Mouse (Mus musculus) limb, embryonic 11.5 days (tissue): ENCODE measurements around the gene Lama5. TPM values are rescaled to one million over a fixed set of nuclear protein-coding genes. Genes with fewer than 3 reads are reported as not detected.
"Not testable (repeated sequence)": the region's sequence is repeated elsewhere in the genome, so short reads cannot be mapped to it uniquely, and the experiment has no call there.

Experiments used
- ATAC-seq: fragments of 200-750 bp; cut with Nextera tagmentation; 2 replicates; pipeline ENCODE4 v1.8.0; 2017; ENCODE audit warnings: low read depth; ENCODE audit not compliant: insufficient number of reproducible peaks, low FRiP score, low TSS enrichment
- DNase-seq: peaks from one replicate; pipeline ENCODE4 v3.0.0-alpha.2; 2015; ENCODE audit warnings: low spot score
- H3K27ac ChIP-seq: fragments of 300-500 bp; sonication (generic); replicated peaks from 2 replicates; pipeline ENCODE4 v1.5.1; 2014; ENCODE audit warnings: low read depth, mild to moderate bottlenecking, low read length
- H3K27me3 ChIP-seq: fragments of 300-500 bp; sonication (generic); 2 replicates; pipeline ENCODE4 v1.6.1; 2014; ENCODE audit warnings: mild to moderate bottlenecking, low read length, mixed read lengths; ENCODE audit not compliant: control insufficient read depth, insufficient read depth
- H3K36me3 ChIP-seq: fragments of 300-500 bp; sonication (generic); 2 replicates; pipeline ENCODE4 v1.6.1; 2014; ENCODE audit warnings: mild to moderate bottlenecking, low read length, moderate library complexity, mixed read lengths; ENCODE audit not compliant: control insufficient read depth, insufficient read depth
- H3K4me1 ChIP-seq: fragments of 300-500 bp; sonication (generic); 2 replicates; pipeline ENCODE4 v1.6.1; 2014; ENCODE audit warnings: low read length, mixed read lengths; ENCODE audit not compliant: control insufficient read depth, insufficient read depth
- H3K4me2 ChIP-seq: fragments of 300-500 bp; sonication (generic); 2 replicates; pipeline ENCODE4 v1.6.1; 2014; ENCODE audit warnings: low read depth, mild to moderate bottlenecking, moderate library complexity; ENCODE audit not compliant: severe bottlenecking
- H3K4me3 ChIP-seq: fragments of 300-500 bp; sonication (generic); 2 replicates; pipeline ENCODE4 v1.5.1; 2014; ENCODE audit warnings: low read depth, low read length
- H3K9ac ChIP-seq: fragments of 300-500 bp; sonication (generic); 2 replicates; pipeline ENCODE4 v1.6.1; 2014; ENCODE audit warnings: mild to moderate bottlenecking, low read length
- H3K9me3 ChIP-seq: fragments of 300-500 bp; sonication (generic); 2 replicates; pipeline ENCODE4 v1.6.1; 2016; ENCODE audit warnings: low read length; ENCODE audit not compliant: control insufficient read depth
- WGBS: fragments of 180-500 bp; shearing (Covaris S2); extraction: QIAGEN DNeasy Blood & Tissue Kit; methylation state at CpG from one replicate; pipeline ENCODE4 v1.1.7; 2014; 5-methylcytosine and 5-hydroxymethylcytosine counted together
- polyA plus RNA-seq: library from polyadenylated mRNA; unstranded; fragments of >200 nt; fragmentation: Nextera tagmentation; extraction: Ambion mirVana; gene quantifications from 2 replicates; pipeline ENCODE4 v1.2.1, GENCODE M21; 2014

The Lama5 gene
- polyA plus RNA-seq, 1 experiment from 2014 or later = 12.5 TPM

DNA sequence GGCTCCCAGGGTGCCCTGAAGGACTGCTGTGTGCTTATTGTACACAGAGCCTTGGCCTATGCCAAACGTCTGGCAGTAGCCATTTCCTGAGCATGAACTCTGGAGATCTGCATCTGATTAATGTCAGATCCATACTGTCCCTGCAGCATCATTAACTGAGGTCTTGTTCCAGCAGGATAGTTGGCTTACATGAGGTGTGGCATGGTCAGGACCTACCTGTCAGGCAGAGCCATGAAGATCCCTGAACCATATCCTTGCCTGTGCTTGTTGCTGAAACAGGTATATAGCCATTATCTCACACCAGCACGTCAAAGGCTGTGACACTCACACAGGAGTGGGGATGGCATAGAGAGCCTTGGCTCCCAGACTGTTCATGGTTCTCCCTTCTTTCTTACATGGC lies 42.3 kb upstream of the Lama5 start:
- peaks cover 6% of the 10 kb centered on the region; the same call in 1 of the 2 replicates for H3K36me3 ChIP-seq
- DNase-seq (no peak), ATAC-seq (no peak)
- H3K4me2 ChIP-seq = no peak overlapping the region
- H3K4me1 ChIP-seq = peaks cover 12% of the 10 kb centered on the region
- no peaks in the 10 kb centered on the region for H3K27me3 ChIP-seq
- no peak overlapping the region for H3K4me3 ChIP-seq
- 56% methylated on average over 2 of the region's 2 CpGs for WGBS
- no peaks in the 10 kb centered on the region for H3K9me3 ChIP-seq
- H3K9ac ChIP-seq = no peak overlapping the region
- no peak overlapping the region for H3K27ac ChIP-seq

DNA sequence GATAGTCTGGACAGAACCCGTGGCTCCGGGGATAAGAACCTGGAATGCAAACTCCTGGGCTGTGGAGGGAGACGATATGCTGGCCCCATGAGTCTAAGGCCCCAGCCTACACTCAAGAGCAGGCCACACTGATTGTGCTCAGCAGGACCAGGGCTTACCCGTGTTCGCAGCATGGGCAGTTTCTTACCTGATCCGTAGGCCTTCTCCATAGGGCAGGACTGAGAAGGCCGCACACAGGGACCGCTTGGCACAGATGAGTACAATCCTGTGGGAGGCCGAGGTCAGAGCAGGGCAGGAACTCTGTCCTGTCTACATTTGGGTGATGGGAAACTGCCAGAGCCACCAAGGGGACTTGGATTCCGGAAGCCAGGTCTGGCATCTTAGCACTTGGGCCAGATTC lies 37.2 kb upstream of the Lama5 start:
- WGBS = 89% methylated on average over 10 of the region's 10 CpGs
- DNase-seq (no peak), ATAC-seq (no peak)
- H3K27me3 ChIP-seq = no peaks in the 10 kb centered on the region
- no peak overlapping the region for H3K4me3 ChIP-seq
- H3K4me1 ChIP-seq = no peaks in the 10 kb centered on the region
- no peak overlapping the region for H3K27ac ChIP-seq
- no peak overlapping the region for H3K9ac ChIP-seq
- no peak overlapping the region for H3K4me2 ChIP-seq
- H3K36me3 ChIP-seq = peaks cover 12% of the 10 kb centered on the region
- no peaks in the 10 kb centered on the region for H3K9me3 ChIP-seq

DNA sequence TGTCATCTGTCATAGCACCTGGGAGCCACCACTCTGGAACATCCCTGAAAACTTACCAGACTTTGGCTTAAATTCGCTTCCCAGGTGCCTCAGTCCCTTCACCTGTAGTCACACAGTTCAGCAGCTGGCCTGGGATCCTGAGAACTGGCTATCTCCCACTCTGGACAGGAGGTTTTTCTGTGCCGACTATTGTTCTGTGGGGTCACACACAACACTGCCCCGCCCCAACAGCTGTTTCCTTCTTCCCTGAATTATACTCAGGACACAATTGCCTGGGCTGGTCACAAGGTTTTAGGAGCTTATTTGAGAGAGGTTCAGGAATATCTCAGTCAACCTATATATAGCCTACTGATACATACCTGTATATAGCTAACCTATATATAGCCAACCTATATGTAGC lies 36.8 kb upstream of the Lama5 start:
- 83% methylated on average over 3 of the region's 3 CpGs for WGBS
- Histone ChIP-seq H3K27me3 (no peaks in the 10 kb centered on the region), H3K9ac (no peak overlapping the region), H3K4me1 (no peaks in the 10 kb centered on the region), H3K9me3 (no peaks in the 10 kb centered on the region), H3K27ac (no peak overlapping the region), H3K4me2 (no peak overlapping the region), H3K4me3 (no peak overlapping the region), H3K36me3 (peaks cover 12% of the 10 kb centered on the region)
- no peak for DNase-seq
- ATAC-seq = no peak

DNA sequence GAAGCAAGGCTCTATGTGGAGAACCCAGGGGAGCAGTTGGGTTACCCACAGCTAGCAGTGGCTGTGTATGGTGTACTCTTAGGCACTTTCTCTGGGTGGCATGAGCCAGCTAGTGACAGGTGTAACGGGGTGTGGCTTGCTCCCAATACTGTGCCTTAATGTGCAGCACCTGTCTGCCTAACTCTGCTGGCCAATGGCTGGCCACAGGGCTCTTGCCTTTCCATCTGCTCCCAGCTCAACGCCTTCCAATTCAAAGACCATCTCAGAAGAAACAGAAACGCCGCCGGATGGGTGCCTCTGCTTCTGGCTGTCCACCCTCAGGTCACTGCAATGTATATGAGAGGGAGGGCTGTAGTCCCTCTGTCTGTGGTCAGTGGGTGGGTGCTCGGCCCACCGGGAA lies 36.2 kb upstream of the Lama5 start:
- Histone ChIP-seq H3K27me3 (no peaks in the 10 kb centered on the region), H3K36me3 (peaks cover 12% of the 10 kb centered on the region), H3K9me3 (no peaks in the 10 kb centered on the region), H3K4me1 (no peaks in the 10 kb centered on the region), H3K9ac (no peak overlapping the region), H3K27ac (no peak overlapping the region), H3K4me3 (no peak overlapping the region), H3K4me2 (no peak overlapping the region)
- WGBS = 87% methylated on average over 7 of the region's 7 CpGs
- DNase-seq (no peak), ATAC-seq (no peak)

DNA sequence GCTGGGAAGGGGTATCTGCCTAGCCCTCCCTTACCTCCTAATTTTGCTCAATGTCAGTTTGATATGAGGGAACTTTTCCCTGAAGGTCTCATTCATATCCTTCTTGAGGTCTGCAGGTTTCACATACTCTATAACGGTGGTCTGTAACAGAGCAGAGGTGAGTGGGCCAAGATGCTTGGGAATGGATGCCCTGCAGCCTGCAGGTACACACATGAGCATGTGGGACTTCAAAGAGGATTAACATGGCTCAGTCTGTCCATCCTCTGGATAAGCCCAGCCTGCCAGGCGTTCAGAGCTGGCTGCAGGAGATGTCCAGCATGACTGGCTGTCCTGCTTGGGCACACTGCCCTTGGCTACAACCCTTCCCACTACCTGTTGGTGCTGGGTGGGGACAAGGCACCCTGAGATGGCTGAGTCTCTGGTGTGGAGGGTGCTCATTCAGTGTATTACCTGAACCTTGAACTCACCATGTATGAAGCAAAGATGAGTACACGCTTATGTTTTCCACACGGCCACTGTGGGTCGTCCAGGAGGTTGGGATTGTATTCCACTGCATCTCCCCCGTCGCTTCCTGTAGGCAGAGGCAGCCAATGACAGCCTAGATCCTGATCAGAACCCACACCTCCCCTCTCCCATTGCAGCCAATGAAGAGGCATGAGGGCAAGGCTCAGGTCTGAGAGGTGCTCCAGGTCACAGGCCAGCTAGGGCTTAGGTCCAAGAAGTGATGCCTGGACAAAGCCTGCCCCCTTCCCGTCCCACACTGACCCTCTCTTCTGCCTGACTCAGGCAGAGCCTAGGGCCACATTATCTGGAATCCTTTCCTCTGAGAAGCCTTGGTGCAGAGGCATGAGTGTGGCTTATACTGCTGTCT lies 35.2 kb upstream of the Lama5 start:
- Histone ChIP-seq H3K27ac (no peak overlapping the region), H3K27me3 (no peaks in the 10 kb centered on the region), H3K4me2 (no peak overlapping the region), H3K4me1 (0 out of 2 replicates have a peak, but pooled peaks cover 5% of the 10 kb centered on the region), H3K9ac (no peak overlapping the region), H3K36me3 (peaks cover 12% of the 10 kb centered on the region), H3K9me3 (no peaks in the 10 kb centered on the region), H3K4me3 (no peak overlapping the region)
- no peak for DNase-seq
- no peak for ATAC-seq
- 64% methylated on average over 8 of the region's 8 CpGs for WGBS

DNA sequence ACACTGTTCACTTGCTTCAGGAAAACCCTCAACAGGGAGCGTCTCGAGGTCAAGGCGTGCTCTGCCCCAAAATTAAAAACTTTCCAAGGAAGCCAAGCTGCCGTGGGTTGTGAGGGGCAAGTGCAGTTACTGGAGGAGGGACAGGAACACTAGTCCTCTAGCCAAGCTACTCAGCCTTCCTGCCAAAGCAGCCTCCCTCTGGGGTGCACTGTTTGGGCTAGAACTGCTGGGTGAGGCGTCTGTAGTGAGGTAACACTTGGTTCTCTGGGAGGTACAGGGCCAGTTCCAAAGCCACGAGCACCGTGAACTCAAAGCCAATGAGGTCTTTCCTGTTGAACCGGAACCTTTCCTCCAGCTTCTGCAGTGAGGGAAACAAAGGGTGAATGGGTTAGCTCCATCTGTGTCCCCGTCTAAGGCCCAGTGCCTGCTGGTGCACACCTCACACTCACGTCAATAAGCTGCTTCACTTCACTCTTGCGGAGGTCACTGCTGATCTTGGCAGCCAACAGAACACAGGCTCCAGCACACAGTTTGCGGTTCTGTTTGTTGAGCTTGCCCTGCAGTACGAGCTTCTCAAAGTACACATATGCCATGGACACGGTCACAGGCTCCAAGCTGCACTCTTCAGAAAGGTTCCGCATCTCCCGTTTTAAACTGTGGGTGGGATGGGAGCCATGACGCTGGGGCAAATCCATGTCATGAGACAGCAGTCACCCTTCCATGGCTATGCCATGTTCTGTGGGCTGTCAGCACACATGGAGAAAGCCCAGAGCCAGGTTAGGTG lies 34.4 kb upstream of the Lama5 start:
- not testable (repeated sequence) for H3K9me3 ChIP-seq, DNase-seq, H3K4me3 ChIP-seq, ATAC-seq, H3K27ac ChIP-seq, H3K9ac ChIP-seq, H3K27me3 ChIP-seq, H3K4me2 ChIP-seq, H3K4me1 ChIP-seq
- H3K36me3 ChIP-seq = peaks cover 12% of the 10 kb centered on the region
- WGBS = 77% methylated on average over 17 of the region's 17 CpGs

DNA sequence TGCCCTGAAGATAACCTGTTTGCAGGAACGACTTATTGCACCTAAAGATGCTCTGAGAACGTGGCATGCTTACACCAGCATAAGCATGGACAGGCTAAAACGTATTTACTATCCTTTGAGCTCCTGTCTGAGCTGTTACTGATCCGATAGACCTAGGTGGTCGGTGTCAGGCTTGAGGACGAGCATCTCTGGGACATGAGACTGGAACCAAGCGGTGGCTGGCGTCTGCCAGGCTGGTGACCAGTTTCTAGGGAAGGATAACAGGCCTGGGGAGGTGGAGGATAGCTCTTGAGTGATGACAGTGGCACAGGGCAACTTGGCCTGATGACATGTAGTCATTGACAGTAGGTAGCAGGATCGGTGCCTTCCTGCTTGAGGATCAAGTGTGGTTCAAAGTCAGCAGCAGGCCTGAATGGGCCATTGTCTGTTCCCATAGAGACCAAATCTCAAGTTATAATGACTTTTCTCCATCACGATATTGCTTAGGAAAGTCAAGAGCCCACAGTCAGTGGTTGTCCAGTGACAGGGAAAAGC lies 33.4 kb upstream of the Lama5 start:
- not testable (repeated sequence) for H3K27ac ChIP-seq, H3K9me3 ChIP-seq, H3K4me1 ChIP-seq, H3K27me3 ChIP-seq, H3K4me2 ChIP-seq, H3K4me3 ChIP-seq, H3K9ac ChIP-seq, ATAC-seq, DNase-seq
- H3K36me3 ChIP-seq = peaks cover 10% of the 10 kb centered on the region
- 84% methylated on average over 10 of the region's 10 CpGs for WGBS
